In the genomic region with DNA sequence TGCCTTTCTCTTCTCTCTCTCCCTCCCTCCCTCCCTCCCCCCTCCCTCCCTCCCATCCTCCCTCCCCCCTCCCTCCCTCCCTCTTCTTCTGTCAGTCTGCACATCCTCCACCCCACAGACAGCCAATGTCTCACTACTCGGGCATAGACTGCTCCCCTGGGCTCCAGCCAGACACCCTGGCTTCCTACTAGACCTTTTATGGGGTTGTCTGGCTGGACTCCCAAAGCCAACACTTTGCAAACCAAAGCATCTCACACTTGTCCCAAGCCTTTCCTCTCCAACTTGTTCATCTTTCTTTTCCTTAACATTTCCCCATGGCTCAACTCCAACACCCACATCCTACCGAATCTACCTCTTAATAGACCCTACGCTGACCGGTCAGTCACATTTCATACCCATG, we compare ENCODE assay signal across 21 mouse cellular contexts. TPM values are rescaled to one million over a fixed set of nuclear protein-coding genes. Genes with fewer than 3 reads are reported as not detected.
DNase-seq lines count a peak whose midpoint lies in the region; ATAC-seq and TF ChIP-seq lines count a peak whose summit lies in the region.
"Had no signal": no experiment of that assay in that cellular context is flagged by ENCODE, and none has a peak within 500 bp of the region (broad histone marks: within the 10 kb centered on the region; RNA-seq: fewer than 3 reads in every experiment).

No protein-coding gene starts in this region.

- no peaks in the 10 kb centered on the region for H3K79me2 ChIP-seq in myocyte (ENCODE audit: control insufficient read depth, insufficient read depth)

- WGBS in kidney, embryonic 14.5 days: 70% methylated on average over 4 of the region's 4 CpGs
- WGBS in heart, embryonic 11.5 days (ENCODE audit: insufficient replicate concordance): 91% methylated on average over 3 of the region's 4 CpGs

- no peaks in the 10 kb centered on the region for H3K27me3 ChIP-seq in kidney, embryonic 14.5 days (ENCODE audit: control insufficient read depth, insufficient read depth, low read length)
- H3K27me3 ChIP-seq in myocyte (ENCODE audit: control insufficient read depth, insufficient read depth, insufficient read length): no peaks in the 10 kb centered on the region
- no peaks in the 10 kb centered on the region for H3K27me3 ChIP-seq in heart, embryonic 11.5 days (ENCODE audit: control insufficient read depth, insufficient read depth, low read length)
- H3K27me3 ChIP-seq: embryonic facial prominence, embryonic 15.5 days; heart, embryonic 13.5 days; hindbrain, embryonic 13.5 days had no signal

- H3K27ac ChIP-seq in kidney, embryonic 14.5 days (ENCODE audit: low read depth, low read length): no peak overlapping the region
- H3K27ac ChIP-seq in heart, embryonic 11.5 days (ENCODE audit: low read depth, low read length): no peak overlapping the region
- H3K27ac ChIP-seq: embryonic facial prominence, embryonic 15.5 days; forebrain, embryonic 10.5 days; gastrocnemius, adult 2 months; heart, embryonic 13.5 days; hindbrain, embryonic 13.5 days had no signal

- peak; percentile 33 for DNase-seq in kidney, adult 18-20 months
- no peak for DNase-seq in kidney, adult 11 months
- DNase-seq in kidney, postnatal 14 days: peak; percentile 37
- DNase-seq in 3T3-L1 (ENCODE audit: low read depth, low spot score): peak; percentile 68
- DNase-seq: adrenal gland, postnatal 10 days; cerebellum, adult 11 months; cerebellum, adult 8-10 months; cerebellum, postnatal 14 days; embryo, embryonic 11 days; gastrocnemius, adult 2 months; gastrocnemius, postnatal 25 days; heart, postnatal 10 days had no signal

- no peak for ATAC-seq in kidney, embryonic 14.5 days (ENCODE audit: low FRiP score, low TSS enrichment)
- ATAC-seq in heart, embryonic 11.5 days (replicated peaks; ENCODE audit: insufficient number of reproducible peaks, low FRiP score, low TSS enrichment): no peak
- ATAC-seq: forebrain, embryonic 14.5 days had no signal

- no peak overlapping the region for H3K4me2 ChIP-seq in kidney, embryonic 14.5 days (replicated peaks; ENCODE audit: low read depth, low read length)
- H3K4me2 ChIP-seq in myocyte (ENCODE audit: low read depth): peak overlapping the region; percentile 65
- no peak overlapping the region for H3K4me2 ChIP-seq in heart, embryonic 11.5 days
- H3K4me2 ChIP-seq: embryonic facial prominence, embryonic 15.5 days; heart, embryonic 13.5 days; hindbrain, embryonic 13.5 days had no signal

- no peaks in the 10 kb centered on the region for H3K36me3 ChIP-seq in kidney, embryonic 14.5 days (ENCODE audit: control insufficient read depth, insufficient read depth, low read length)
- H3K36me3 ChIP-seq in myocyte (ENCODE audit: control insufficient read depth, insufficient read depth): no peaks in the 10 kb centered on the region
- no peaks in the 10 kb centered on the region for H3K36me3 ChIP-seq in heart, embryonic 11.5 days (ENCODE audit: control insufficient read depth, insufficient read depth, low read length)
- H3K36me3 ChIP-seq: embryonic facial prominence, embryonic 15.5 days; forebrain, embryonic 10.5 days; heart, embryonic 13.5 days; hindbrain, embryonic 13.5 days had no signal

- no peaks in the 10 kb centered on the region for H3K9me3 ChIP-seq in kidney, embryonic 14.5 days (ENCODE audit: control insufficient read depth, low read length)
- peaks cover 3% of the 10 kb centered on the region; the same call in 1 of the 2 replicates for H3K9me3 ChIP-seq in heart, embryonic 11.5 days (replicated peaks; ENCODE audit: control insufficient read depth, low read length)
- H3K9me3 ChIP-seq: embryonic facial prominence, embryonic 15.5 days; forebrain, embryonic 10.5 days; hindbrain, embryonic 13.5 days had no signal

- no peak overlapping the region for H3K9ac ChIP-seq in kidney, embryonic 14.5 days (ENCODE audit: low read depth, low read length)
- H3K9ac ChIP-seq in heart, embryonic 11.5 days (ENCODE audit: low read depth, low read length): no peak overlapping the region
- H3K9ac ChIP-seq: embryonic facial prominence, embryonic 15.5 days; heart, embryonic 13.5 days; hindbrain, embryonic 13.5 days had no signal

- no peak overlapping the region for H3K4me3 ChIP-seq in kidney, embryonic 14.5 days (ENCODE audit: low read length)
- H3K4me3 ChIP-seq in myocyte: no peak overlapping the region
- no peak overlapping the region for H3K4me3 ChIP-seq in heart, embryonic 11.5 days (ENCODE audit: low read depth, low read length)
- H3K4me3 ChIP-seq: embryonic facial prominence, embryonic 15.5 days; erythroblast, embryonic 14.5 days; forebrain, embryonic 10.5 days; gastrocnemius, adult 2 months; heart, embryonic 13.5 days; hindbrain, embryonic 13.5 days had no signal

- no peak for TF ChIP-seq POLR2A in myocyte (IDR thresholded peaks at IDR 0.05; ENCODE audit: insufficient read length, low read depth)

- no peaks in the 10 kb centered on the region for H3K4me1 ChIP-seq in kidney, embryonic 14.5 days (ENCODE audit: control insufficient read depth, insufficient read depth, low read length)
- H3K4me1 ChIP-seq in heart, embryonic 11.5 days (ENCODE audit: control insufficient read depth, insufficient read depth, low read length): 0 out of 2 replicates have a peak, but pooled peaks cover 4% of the 10 kb centered on the region
- H3K4me1 ChIP-seq: embryonic facial prominence, embryonic 15.5 days; hindbrain, embryonic 13.5 days had no signal

- no peak overlapping the region for H3ac ChIP-seq in myocyte (ENCODE audit: control insufficient read depth, insufficient read length)

TF ChIP-seq in myocyte, 11 proteins besides CTCF, POLR2A, EP300 and RAD21:
- peak; percentile 70 for TF ChIP-seq SRF (IDR thresholded peaks at IDR 0.05; ENCODE audit: control insufficient read depth, insufficient read length, low read depth)
- no peak for TF ChIP-seq E2F4 (IDR thresholded peaks at IDR 0.05; ENCODE audit: insufficient read depth)

RNA-seq across cellular contexts. Expression of gene Ubl3, which starts 10.7 kb away (rescaled TPM):
- 52.4 and 78.2 TPM in 2 replicates for polyA plus RNA-seq in kidney, embryonic 14.5 days (2014; fragmentation: Nextera tagmentation; extraction: Ambion mirVana)
- polyA plus RNA-seq in myocyte (2012; fragmentation: generic; extraction: Trizol): 43.3 TPM
- polyA plus RNA-seq in heart, embryonic 11.5 days (2014; fragmentation: Nextera tagmentation; extraction: Ambion mirVana): 57.1 and 59.1 TPM in 2 replicates
